Mouse (Mus musculus): ENCODE measurements around the gene Gpr146.

Gene Gpr146

DNA sequence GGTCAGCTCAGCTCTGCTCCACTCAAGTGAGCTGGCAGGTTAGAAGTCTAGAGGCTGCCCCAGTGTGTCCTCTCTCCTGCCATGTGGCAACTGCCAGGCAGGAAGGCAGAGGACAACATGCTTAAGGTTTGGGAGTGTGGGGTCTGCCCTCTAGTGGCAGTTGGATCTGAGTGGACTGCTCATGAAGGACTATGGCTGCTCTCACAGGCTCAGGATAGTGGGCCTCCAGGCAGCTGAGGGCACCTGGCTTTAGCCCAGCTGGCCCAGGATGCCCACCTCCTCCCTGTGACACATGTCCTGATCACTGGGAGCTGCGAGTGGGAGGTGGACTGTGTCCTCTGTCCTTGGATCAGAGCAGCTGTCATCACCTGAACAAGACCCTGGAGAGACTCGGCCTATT lies 18.8 kb upstream of the Gpr146 start:
- peak; percentile 60 for DNase-seq (ENCODE audit: low spot score)

DNA sequence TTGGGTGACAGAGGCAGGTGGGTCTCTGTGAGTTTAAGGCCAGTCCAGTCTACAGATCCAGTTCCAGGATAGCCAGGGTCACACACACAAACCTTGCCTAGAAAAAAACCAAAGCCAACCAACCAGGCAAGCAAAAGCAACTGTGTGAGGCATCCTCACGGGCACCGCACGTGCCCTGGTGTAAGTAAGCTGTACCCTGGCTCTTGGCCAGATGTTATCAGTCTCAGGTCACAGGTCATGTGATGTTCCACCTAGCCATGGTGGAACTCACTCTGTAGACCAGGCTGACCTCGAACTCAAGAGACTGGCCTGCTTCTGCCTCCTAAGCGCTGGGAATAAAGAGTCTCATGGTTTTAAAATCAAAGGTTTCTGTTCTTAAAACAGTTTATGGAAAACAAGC lies 18.3 kb upstream of the Gpr146 start:
- no peak for DNase-seq (ENCODE audit: low spot score)

- DNase-seq (ENCODE audit: low spot score) = no peak
These were observed 13.6 kb upstream of the Gpr146 start for GRCm38 (mm10) chr5:139363858-139364257.

- peak; percentile 94 for DNase-seq (ENCODE audit: low spot score)
These were observed 13.1 kb upstream of the Gpr146 start for GRCm38 (mm10) chr5:139364260-139364910.

GRCm38 (mm10) chr5:139364911-139365571 lies 12.5 kb upstream of the Gpr146 start:
- DNase-seq (ENCODE audit: low spot score) = no peak

- no peak for DNase-seq (ENCODE audit: low spot score)
These were observed 11.7 kb upstream of the Gpr146 start for GRCm38 (mm10) chr5:139365827-139366226.

DNA sequence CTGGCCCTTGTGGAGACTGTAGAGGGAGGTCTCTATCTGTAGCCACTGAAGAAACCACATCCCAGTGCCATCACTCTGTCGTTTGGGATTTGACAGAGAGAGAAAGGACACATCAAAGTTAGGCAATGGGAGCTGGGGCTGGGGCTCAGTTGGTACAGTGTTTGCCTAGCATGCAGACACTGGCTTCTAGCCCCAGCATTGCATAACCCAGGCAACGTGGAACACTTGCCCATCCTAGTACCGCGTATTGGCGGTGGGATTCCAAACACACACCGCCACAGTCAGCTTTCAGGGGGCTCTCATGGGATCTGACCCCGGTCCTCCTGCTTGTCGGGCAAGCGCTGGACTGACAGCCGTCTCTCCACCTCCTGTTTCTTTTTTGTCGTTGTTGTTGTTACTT lies 11.0 kb upstream of the Gpr146 start:
- DNase-seq (ENCODE audit: low spot score) = no peak

- no peak for DNase-seq (ENCODE audit: low spot score)
These were observed 9.5 kb upstream of the Gpr146 start for GRCm38 (mm10) chr5:139367884-139368458.

DNA sequence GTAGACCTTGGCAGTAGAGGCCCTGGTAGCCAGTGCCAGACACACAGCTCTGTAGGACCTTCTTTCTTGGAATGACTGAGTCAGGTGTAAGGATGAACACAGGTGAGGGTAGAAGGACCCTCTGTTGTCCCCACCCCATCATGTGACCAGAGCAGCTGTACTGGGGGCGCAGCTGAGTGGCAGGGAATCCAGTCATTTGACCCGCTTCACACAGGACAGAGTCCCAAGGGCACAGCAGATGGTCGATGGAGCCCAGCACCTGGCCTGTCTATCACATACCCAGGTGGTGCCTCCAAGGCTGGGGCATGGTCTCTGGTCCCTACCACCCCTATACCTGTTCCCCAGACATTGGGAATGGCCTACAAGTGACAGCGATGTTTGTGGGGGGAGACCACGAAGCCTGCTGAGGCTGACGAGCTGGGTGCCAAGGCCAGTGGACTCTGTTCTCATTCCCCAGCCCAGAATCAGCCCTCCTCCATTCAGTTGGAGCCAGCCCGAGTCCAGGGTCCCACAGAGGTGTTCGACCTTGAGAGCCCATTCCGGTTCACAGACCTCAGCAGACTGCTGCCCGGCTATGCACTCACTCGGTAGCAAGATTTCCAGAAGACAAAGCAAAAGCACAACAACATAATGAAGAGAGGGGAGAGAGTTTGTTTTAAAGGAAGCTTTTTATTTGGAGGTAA lies 8.7 kb upstream of the Gpr146 start:
- no peak for DNase-seq (ENCODE audit: low spot score)

GRCm38 (mm10) chr5:139370336-139370735 lies 7.2 kb upstream of the Gpr146 start:
- no peak for DNase-seq (ENCODE audit: low spot score)

DNA sequence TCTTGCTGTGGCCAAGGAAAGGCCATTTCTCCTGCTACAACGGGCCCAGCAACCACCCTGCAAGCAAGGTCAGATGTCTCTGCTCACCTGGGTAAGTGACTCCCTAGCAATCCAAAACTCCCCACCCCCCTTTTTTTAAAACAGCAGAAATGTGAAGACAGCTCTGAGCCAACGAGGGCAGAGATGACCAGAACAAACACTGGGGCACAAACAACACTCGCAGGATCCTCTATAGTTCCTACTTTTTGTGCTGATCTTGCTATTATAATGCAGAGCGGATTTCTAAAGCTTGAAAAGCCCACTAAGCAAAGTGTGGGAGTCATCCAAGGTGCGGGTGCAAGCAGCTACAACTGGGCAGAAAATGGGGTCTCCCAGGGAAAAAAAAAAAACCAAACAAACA lies 6.4 kb upstream of the Gpr146 start:
- no peak for DNase-seq (ENCODE audit: low spot score)

GRCm38 (mm10) chr5:139371631-139372401 lies 5.7 kb upstream of the Gpr146 start:
- DNase-seq (ENCODE audit: low spot score) = peak; percentile 94

DNA sequence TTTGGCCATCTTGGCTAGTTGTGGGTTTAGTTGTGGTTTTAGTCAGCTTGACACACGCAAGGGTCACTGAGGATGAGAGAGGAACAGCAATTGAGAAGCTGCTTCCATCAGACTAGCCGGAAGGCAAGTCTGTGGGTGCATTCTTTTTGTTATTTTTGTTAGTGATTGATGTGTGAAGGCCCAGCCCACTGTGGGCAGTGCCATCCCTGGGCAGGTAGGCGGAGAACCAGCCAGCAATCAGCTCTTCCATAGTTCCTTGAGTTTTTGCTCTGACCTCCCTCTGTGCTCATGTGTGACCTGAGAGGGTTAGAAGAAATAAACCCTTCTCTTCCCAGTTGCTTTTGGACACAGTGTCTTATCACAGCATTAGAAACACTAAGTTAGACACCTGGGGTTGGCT lies 4.4 kb upstream of the Gpr146 start:
- DNase-seq (ENCODE audit: low spot score) = no peak

DNA sequence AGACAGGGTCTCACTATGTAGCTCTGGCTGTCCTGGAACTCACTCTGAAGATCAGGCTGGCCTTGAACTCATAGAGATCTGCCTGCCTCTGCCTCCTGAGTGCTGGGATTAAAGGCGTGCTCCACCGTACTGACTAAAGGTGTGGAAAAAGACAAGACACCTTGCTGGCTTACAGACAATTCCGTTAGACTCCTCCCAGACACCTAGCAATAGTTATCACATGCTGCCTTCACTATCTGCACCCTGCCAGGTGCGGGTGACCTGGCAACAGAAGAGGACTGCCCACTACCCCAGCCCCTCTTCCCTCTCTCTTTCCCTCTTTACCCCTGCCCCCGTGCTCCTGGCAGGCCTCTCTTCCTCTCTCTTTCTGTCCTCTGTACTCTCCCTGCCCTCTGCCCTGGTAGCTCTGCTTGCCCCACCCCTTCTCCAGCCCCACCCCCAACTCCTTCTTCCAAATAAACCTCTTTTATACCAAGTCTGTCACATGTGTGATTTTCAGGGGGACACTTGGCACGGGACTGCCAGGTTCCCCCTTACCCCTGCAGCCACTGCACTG lies 3.5 kb upstream of the Gpr146 start:
- DNase-seq (ENCODE audit: low spot score) = no peak

DNA sequence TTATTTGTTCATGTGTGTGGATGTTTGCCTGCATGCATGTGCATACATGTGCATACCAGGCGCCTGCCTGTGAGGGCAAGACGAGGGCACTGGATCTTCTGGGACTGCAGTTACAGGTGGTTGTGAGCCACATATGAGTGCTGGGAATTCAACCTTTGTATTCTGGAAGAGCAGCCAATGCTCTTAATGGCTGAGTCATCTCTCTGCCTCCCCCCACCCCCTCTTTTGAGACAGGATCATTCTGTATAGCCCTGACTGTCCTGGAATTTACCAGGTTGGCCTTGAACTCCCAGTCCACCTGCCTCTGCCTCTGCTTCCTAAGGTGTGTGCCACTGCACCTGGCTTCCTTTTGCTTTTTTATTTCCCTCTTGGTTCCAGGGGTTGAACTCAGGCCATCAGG lies 2.7 kb upstream of the Gpr146 start:
- DNase-seq (ENCODE audit: low spot score) = no peak

DNA sequence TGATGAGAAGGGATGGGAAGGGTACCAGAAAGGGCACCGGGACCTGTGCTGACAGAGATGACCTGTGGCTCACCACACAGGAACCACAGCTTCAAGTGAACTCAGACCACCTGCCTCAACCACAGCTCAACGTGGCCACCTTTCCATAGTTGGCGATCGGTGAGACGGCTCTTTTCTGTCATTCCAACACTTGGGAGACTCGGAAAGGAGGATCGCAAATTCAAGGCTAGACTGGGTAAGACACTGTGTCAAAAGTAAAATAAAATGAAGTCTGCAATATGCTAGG lies 717 bp downstream of the Gpr146 start:
- DNase-seq (ENCODE audit: low spot score) = no peak

GRCm38 (mm10) chr5:139378986-139379629 lies 1.6 kb downstream of the Gpr146 start:
- no peak for DNase-seq (ENCODE audit: low spot score)

DNA sequence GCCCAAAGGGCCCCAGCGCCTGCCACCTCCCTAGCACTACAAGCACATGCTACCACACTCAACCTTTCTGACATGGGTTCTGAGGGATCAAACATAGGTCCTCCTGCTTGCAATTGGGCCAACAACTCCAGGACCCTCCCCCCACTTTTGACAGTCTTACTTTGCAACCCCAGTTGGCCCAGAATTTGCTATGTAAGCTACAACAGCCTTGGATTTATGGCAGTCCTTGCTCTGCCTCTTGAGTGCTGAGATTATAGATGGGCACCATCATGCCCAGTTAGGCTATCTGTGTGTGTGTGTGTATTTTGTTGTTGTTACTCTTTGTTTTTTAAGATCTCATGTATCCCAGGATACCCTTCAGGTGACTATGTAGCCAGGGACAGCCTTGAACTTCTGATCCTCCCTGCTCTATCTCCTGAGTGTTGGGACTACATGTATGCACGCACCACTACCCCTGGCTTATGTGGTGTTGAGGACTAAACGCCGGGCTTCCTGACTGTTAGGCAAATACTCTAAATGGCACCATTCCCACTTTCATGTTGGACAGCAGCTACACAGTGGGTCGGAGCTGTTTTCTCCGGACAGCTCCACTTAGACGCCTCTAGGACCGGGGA lies 2.4 kb downstream of the Gpr146 start:
- no peak for DNase-seq (ENCODE audit: low spot score)

GRCm38 (mm10) chr5:139380385-139381248 lies 3.1 kb downstream of the Gpr146 start:
- peak; percentile 92 for DNase-seq (ENCODE audit: low spot score)

Measured in retina, embryonic 14.5 days (tissue).